Mouse (Mus musculus) spleen, adult 2 months (tissue): ENCODE measurements around the gene Necab3. TPM values are rescaled to one million over a fixed set of nuclear protein-coding genes. Genes with fewer than 3 reads are reported as not detected.

Source experiments
- DNase-seq, 2 experiments: peaks; one replicate each; pipeline versions ENCODE4 v3.0.0 to v3.0.0-alpha.2; 2012 to 2021; ENCODE audit warnings: low spot score in 2 of 2, low read depth in 1 of 2
- H3K27ac ChIP-seq: fragments of 200-500 bp; 2 replicates; pipeline ENCODE4 v1.5.1; 2012; ENCODE audit warnings: low read length, inconsistent platforms; ENCODE audit not compliant: insufficient read depth
- H3K27me3 ChIP-seq: fragments of 200-500 bp; 2 replicates; pipeline ENCODE4 v1.6.1; 2012; ENCODE audit warnings: mild to moderate bottlenecking, moderate library complexity, low read length, inconsistent platforms; ENCODE audit not compliant: control insufficient read depth, insufficient read depth
- H3K36me3 ChIP-seq: fragments of 200-500 bp; 2 replicates; pipeline ENCODE4 v1.6.1; 2012; ENCODE audit warnings: mild to moderate bottlenecking, low read length, inconsistent platforms; ENCODE audit not compliant: control insufficient read depth, insufficient read depth
- H3K4me1 ChIP-seq: fragments of 200-500 bp; 2 replicates; pipeline ENCODE4 v1.6.1; 2011; ENCODE audit warnings: inconsistent platforms; ENCODE audit not compliant: control insufficient read depth, insufficient read depth, insufficient read length
- H3K4me3 ChIP-seq: fragments of 200-500 bp; 2 replicates; pipeline ENCODE4 v1.5.1; 2011; ENCODE audit warnings: mild to moderate bottlenecking, inconsistent platforms; ENCODE audit not compliant: insufficient read depth, insufficient read length; ENCODE audit errors: extremely low read depth
- CTCF ChIP-seq: fragments of 200-500 bp; IDR thresholded peaks from 2 replicates; pipeline ENCODE4 v1.5.1; 2011; ENCODE audit warnings: mild to moderate bottlenecking, inconsistent platforms; ENCODE audit not compliant: insufficient read depth, insufficient read length, insufficient replicate concordance; ENCODE audit errors: extremely low read depth
- POLR2A ChIP-seq: fragments of 200-500 bp; IDR thresholded peaks from 2 replicates; pipeline ENCODE4 v1.6.1; 2011; ENCODE audit warnings: low read depth, low read length, inconsistent platforms
- WGBS: fragments of 180-500 bp; shearing (Covaris S2); methylation state at CpG from one replicate; pipeline ENCODE4 v1.1.7; 2018; 5-methylcytosine and 5-hydroxymethylcytosine counted together
- polyA plus RNA-seq: library from polyadenylated mRNA; depleted of rRNA; stranded (reverse); fragments of >200 nt; gene quantifications from 2 replicates; pipeline ENCODE4 v1.2.3, GENCODE M21; 2012

The Necab3 gene
- polyA plus RNA-seq, 1 experiment: 0.63 TPM

DNA sequence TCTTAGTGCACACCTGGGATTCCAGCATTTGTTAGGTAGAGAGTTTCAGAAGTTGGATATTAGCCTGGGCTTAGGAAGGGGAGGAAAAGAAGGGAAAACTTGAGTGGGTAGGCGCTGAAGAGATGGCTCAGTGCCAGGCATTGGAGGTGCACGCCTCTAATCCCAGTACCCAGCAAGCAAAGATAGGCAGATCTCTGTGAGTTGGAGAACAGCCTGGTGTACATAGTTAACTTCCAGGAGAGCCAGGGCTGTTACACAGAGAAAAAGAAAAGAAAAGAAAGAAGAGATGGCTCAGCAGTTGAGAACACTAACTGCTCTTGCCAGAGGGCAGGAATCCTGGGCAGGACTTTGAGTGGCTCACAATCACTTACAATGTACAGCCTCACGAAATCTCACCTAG is 32.2 kb downstream of the Necab3 start:
- Histone ChIP-seq H3K4me3 (no peak overlapping the region), H3K36me3 (peaks cover 29% of the 10 kb centered on the region), H3K4me1 (no peaks in the 10 kb centered on the region), H3K27me3 (no peaks in the 10 kb centered on the region), H3K27ac (no peak overlapping the region)
- DNase-seq: no peak
- TF ChIP-seq POLR2A: no peak
- TF ChIP-seq CTCF: no peak
- 85% methylated on average over 3 of the region's 3 CpGs for WGBS

DNA sequence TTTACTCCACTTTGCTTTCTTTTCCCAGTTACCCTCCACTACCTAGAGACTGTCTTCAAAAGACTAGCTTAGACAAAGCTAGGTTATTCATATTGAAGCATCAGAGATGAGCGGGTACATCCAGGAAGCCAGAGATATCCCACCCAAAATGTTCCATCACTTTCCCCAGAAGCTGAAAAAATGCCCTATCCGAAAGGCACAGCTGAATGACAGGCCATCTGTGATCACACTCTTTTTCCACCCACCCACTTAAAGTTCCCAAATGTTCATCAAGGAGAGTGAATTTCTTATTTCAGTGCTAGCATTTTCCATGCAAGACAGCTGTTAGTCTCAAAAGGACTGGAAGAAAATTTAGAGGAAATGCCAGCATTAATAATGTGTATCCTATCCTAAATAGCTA is 33.4 kb downstream of the Necab3 start:
- Histone ChIP-seq H3K4me1 (no peaks in the 10 kb centered on the region), H3K27me3 (no peaks in the 10 kb centered on the region), H3K4me3 (no peak overlapping the region), H3K36me3 (peaks cover 24% of the 10 kb centered on the region), H3K27ac (no peak overlapping the region)
- no peak for DNase-seq
- TF ChIP-seq CTCF (no peak), POLR2A (no peak)
- WGBS: 82% methylated on average over 2 of the region's 2 CpGs

DNA sequence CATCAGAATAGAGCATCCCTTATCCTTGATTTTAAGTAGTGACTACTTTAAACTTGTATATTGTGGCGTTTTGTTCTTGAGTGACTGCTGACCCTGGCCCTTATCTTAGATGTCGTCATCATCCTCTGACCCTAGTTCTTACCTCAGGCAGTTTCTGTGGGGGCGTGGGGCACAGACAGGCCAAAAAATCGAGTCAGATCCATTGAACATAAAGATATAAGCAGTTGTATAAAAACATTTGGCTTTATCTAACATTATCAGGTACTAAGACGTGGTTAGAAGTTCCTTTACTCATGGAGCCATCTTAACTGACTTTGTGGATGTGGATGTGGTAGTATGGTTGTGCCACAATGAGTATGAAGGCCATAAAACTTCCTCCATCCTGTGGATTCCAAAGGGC is 36.4 kb downstream of the Necab3 start:
- WGBS: 82% methylated on average over 5 of the region's 5 CpGs
- no peak for DNase-seq
- H3K27me3 ChIP-seq: no peaks in the 10 kb centered on the region
- no peak overlapping the region for H3K27ac ChIP-seq
- no peak overlapping the region for H3K4me3 ChIP-seq
- TF ChIP-seq POLR2A (no peak), CTCF (no peak)
- H3K36me3 ChIP-seq: peaks cover 20% of the 10 kb centered on the region
- H3K4me1 ChIP-seq: no peaks in the 10 kb centered on the region

DNA sequence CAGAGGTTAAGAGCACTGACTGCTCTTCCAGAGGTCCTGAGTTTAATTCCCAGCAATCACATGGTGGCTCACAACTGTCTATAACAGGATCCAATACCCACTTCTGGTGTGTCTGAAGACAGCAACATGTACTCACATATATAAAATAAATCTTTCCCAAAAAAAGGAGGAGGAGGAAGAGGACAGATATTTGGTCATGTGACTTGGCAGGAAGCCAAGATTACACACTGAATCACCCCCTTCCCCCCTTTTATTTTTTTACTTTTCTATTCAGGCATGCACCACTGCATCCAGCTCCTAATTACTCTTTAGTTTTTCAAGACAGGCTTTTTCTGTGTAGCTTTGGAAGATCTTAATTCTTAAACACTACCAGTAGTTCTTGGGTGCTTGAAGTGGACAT is 37.2 kb downstream of the Necab3 start:
- H3K4me1 ChIP-seq: no peaks in the 10 kb centered on the region
- no peaks in the 10 kb centered on the region for H3K27me3 ChIP-seq
- DNase-seq: no peak
- peaks cover 20% of the 10 kb centered on the region for H3K36me3 ChIP-seq
- H3K4me3 ChIP-seq: no peak overlapping the region
- TF ChIP-seq CTCF: no peak
- no peak overlapping the region for H3K27ac ChIP-seq

DNA sequence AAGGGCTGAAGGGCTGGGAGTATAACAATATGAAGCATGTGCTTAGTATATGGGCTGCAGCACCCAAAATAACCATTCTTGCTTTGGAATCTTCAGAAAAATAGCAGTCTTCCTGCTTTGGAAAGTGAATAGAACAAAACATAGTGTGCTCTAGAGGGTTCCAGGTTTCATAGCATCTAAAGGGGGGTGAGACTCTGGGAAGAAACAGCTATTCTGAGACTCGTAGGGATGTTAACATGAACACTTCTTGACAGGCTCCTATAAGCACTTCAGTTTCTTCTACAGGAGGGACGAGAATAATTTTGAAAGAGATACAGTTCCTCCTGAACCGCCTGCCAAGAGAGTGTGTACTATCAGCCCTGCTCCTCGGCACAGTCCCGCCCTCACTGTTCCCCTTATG is 41.3 kb downstream of the Necab3 start:
- 92% methylated on average over 5 of the region's 5 CpGs for WGBS
- TF ChIP-seq CTCF: no peak
- no peak for TF ChIP-seq POLR2A

DNA sequence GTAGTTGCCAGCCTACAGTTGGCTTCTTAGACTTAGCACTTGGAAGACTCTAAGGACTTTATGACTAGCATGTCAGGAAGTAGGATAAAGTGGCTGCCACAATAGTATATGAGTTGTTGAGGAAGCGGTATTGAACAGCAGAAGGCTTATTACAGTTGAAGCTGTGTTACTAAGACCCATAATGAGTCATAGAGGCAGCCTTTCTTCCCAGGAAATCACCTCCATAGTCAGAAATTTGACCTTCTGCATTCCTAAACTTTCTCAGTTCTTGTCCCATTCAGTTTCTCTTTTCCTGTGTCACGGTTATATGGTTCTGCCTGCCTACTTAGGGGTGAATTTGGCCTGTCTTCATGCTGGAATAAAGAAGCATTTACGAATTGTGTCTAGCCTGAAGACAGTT is 41.7 kb downstream of the Necab3 start:
- Histone ChIP-seq H3K4me3 (no peak overlapping the region), H3K4me1 (no peaks in the 10 kb centered on the region), H3K27me3 (no peaks in the 10 kb centered on the region), H3K36me3 (peaks cover 8% of the 10 kb centered on the region), H3K27ac (no peak overlapping the region)
- TF ChIP-seq POLR2A (no peak), CTCF (no peak)
- no peak for DNase-seq
- WGBS: 94% methylated on average over 3 of the region's 3 CpGs

More for the DNA sequence above, 41.3 kb downstream of the Necab3 start:
- Histone ChIP-seq H3K27ac (no peak overlapping the region), H3K4me3 (no peak overlapping the region), H3K27me3 (no peaks in the 10 kb centered on the region), H3K36me3 (peaks cover 8% of the 10 kb centered on the region), H3K4me1 (no peaks in the 10 kb centered on the region)
- DNase-seq: no peak

DNA sequence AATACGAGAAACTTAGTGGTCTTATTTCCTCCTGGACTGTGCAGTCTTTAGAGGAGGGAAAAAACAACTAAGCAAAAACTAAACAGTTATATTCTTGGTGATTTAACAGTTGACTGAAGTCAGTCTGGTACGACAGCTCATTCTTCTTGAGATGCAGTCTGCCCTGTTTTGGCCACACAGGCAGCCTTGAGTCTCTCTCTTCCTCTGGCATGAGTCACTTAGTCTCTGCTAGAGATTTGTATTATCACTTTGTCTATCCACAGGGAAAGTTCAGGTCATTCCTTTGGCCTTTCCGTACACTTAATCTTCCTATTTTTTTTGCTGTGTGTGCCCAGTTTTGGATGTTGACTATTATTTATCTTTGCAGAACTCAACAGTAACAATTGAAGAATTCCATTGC is 48.5 kb downstream of the Necab3 start:
- no peak for DNase-seq
- Histone ChIP-seq H3K4me3 (no peak overlapping the region), H3K27ac (no peak overlapping the region), H3K27me3 (no peaks in the 10 kb centered on the region), H3K4me1 (no peaks in the 10 kb centered on the region), H3K36me3 (peaks cover 10% of the 10 kb centered on the region)
- TF ChIP-seq POLR2A (no peak), CTCF (no peak)
- 93% methylated on average over 3 of the region's 3 CpGs for WGBS
